Mouse (Mus musculus) testis, adult 2 months (tissue): ENCODE data around the gene Sae1.

Source experiments
- CTCF ChIP-seq: fragments of 200-500 bp; IDR thresholded peaks from 2 replicates; pipeline ENCODE4 v1.5.1; 2012; ENCODE audit warnings: low read depth, mild to moderate bottlenecking, inconsistent platforms, low read length, moderate library complexity; ENCODE audit not compliant: control insufficient read depth, insufficient read depth, insufficient replicate concordance
- POLR2A ChIP-seq: fragments of 200-500 bp; IDR thresholded peaks from 2 replicates; pipeline ENCODE4 v1.6.1; 2012; ENCODE audit warnings: low read depth, mild to moderate bottlenecking, inconsistent platforms, low read length, moderate library complexity; ENCODE audit not compliant: control insufficient read depth

DNA sequence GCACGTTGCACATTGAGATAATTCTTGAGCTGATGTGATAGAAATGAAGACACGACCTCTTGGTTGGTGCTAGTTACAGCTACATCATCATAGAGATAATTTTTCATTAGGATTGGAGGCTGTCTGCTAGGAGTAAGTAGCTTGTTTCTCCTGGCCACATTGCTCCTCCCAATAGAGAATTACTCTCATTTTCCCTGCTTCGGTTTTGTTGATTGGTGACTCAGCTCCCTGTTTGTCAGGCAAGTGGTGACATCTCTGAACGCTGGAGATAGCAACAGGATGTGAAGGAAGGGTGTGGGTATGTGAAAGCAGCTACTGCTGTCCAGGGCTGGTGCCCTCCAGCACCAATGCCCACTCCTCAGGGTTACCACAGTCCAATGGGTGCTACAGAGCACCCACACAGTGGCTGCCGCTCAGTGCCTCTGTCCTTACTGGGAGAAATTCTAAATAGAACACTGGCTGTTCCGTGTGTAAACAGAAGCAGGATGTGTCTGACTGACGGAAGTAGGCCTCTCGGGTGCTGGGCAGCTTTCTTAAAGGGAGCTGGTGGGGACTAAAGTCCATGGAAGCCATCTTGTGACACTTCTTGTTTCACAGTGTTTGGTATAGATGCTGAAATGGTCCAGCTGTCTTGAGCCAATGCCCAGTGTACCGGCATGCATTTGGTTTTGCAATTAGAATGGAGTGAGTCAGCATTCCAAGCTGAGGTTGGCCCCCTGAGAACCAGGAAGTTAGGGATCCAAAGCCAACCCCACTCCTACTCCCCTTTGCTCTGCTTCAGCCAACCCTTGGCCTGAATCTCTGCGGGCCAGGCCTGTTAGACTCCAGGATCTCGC lies 18.1 kb upstream of the Sae1 start:
- TF ChIP-seq CTCF (no peak), POLR2A (no peak)
